Comparison of ENCODE assay signal across 8 mouse cellular contexts in the genomic region with DNA sequence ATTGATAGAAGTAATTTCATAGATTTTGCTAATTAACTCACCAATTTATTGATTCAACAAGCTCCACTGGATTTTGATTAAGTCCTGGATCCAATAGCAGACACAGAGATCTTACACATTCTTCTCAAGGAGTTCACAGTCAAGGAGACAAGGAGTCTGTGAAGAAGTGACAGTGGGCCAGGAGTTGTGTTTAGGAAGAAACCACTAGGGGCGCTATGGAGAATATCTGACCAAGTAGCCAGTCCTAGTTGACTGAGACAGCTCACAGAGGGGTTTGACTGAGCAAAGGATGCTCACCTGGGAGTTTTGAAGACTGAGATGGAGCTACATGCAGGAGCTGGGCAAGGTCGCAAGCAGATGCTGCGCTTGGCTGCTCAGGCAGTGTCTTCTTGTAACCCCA.
DNase-seq lines count a peak whose midpoint lies in the region; ATAC-seq and TF ChIP-seq lines count a peak whose summit lies in the region.
"Had no signal": no experiment of that assay in that cellular context is flagged by ENCODE, and none has a peak within 500 bp of the region (broad histone marks: within the 10 kb centered on the region; RNA-seq: fewer than 3 reads in every experiment).

No protein-coding gene starts in this region.

- H3K4me3 ChIP-seq in kidney, postnatal 0 days (replicated peaks; ENCODE audit: low read depth, low read length): no peak overlapping the region
- H3K4me3 ChIP-seq in kidney, embryonic 15.5 days (replicated peaks): no peak overlapping the region
- no peak overlapping the region for H3K4me3 ChIP-seq in CH12.LX (replicated peaks in 1 of 3; ENCODE audit: low read depth in 2 of 3, low read length in 2 of 3, poor library complexity in 1 of 3)
- H3K4me3 ChIP-seq: liver, embryonic 15.5 days had no signal

- no peak for TF ChIP-seq POLR2A in CH12.LX (IDR thresholded peaks at IDR 0.05; ENCODE audit: low read depth, low read length)

- no peak for ATAC-seq in kidney, postnatal 0 days (replicated peaks; ENCODE audit: low FRiP score, low read depth)
- ATAC-seq in kidney, embryonic 15.5 days (replicated peaks; ENCODE audit: low FRiP score): no peak

- no peaks in the 10 kb centered on the region for H3K9me3 ChIP-seq in kidney, postnatal 0 days (replicated peaks; ENCODE audit: low read length)
- H3K9me3 ChIP-seq in kidney, embryonic 15.5 days (replicated peaks): no peaks in the 10 kb centered on the region
- no peaks in the 10 kb centered on the region for H3K9me3 ChIP-seq in CH12.LX (replicated peaks; ENCODE audit: low read length)
- H3K9me3 ChIP-seq: liver, embryonic 15.5 days had no signal

- H3K9ac ChIP-seq in kidney, postnatal 0 days (ENCODE audit: low read depth, low read length): no peak overlapping the region
- H3K9ac ChIP-seq in kidney, embryonic 15.5 days: no peak overlapping the region
- H3K9ac ChIP-seq in CH12.LX (ENCODE audit: insufficient read depth, low read depth): no peak overlapping the region
- H3K9ac ChIP-seq: liver, embryonic 15.5 days had no signal

- H3K79me2 ChIP-seq in CH12.LX (replicated peaks; ENCODE audit: control insufficient read depth, extremely low read depth, insufficient read depth, poor library complexity, severe bottlenecking): no peaks in the 10 kb centered on the region

- H3K27ac ChIP-seq in kidney, postnatal 0 days: no peak overlapping the region
- no peak overlapping the region for H3K27ac ChIP-seq in kidney, embryonic 15.5 days
- H3K27ac ChIP-seq in CH12.LX (ENCODE audit: insufficient read depth, low read depth): no peak overlapping the region
- H3K27ac ChIP-seq: liver, embryonic 15.5 days had no signal

- H3K4me1 ChIP-seq in kidney, postnatal 0 days (replicated peaks; ENCODE audit: insufficient read depth, low read length): no peaks in the 10 kb centered on the region
- H3K4me1 ChIP-seq in kidney, embryonic 15.5 days: no peaks in the 10 kb centered on the region
- no peaks in the 10 kb centered on the region for H3K4me1 ChIP-seq in CH12.LX (ENCODE audit: control insufficient read depth in 1 of 2, insufficient read depth in 2 of 2)
- H3K4me1 ChIP-seq: liver, embryonic 15.5 days had no signal

- no peaks in the 10 kb centered on the region for H3K27me3 ChIP-seq in kidney, postnatal 0 days (ENCODE audit: insufficient read depth, low read length)
- H3K27me3 ChIP-seq in kidney, embryonic 15.5 days: no peaks in the 10 kb centered on the region
- H3K27me3 ChIP-seq in CH12.LX (replicated peaks): no peaks in the 10 kb centered on the region
- H3K27me3 ChIP-seq: liver, embryonic 15.5 days had no signal

- TF ChIP-seq EP300 in CH12.LX (IDR thresholded peaks at IDR 0.05; ENCODE audit: low read length): no peak

- dilution Hi-C loops in CH12.LX (cut with MboI; ENCODE audit: extremely low pct_ligation_motif_present, extremely low pct_unique_long_range_greater_than_20kb, low sequenced_read_pairs): no loop called here

- no peak overlapping the region for H3K4me2 ChIP-seq in kidney, postnatal 0 days (ENCODE audit: low read length)
- H3K4me2 ChIP-seq in kidney, embryonic 15.5 days: no peak overlapping the region
- no peak overlapping the region for H3K4me2 ChIP-seq in CH12.LX (ENCODE audit: insufficient read depth, low read depth, poor library complexity, severe bottlenecking)
- H3K4me2 ChIP-seq: liver, embryonic 15.5 days had no signal

- TF ChIP-seq RAD21 in CH12.LX (IDR thresholded peaks at IDR 0.05; ENCODE audit: low read depth, low read length): peak; percentile 33

- TF ChIP-seq CTCF in kidney, postnatal 0 days (IDR thresholded peaks at IDR 0.05; ENCODE audit: low read depth): peak; percentile 62
- peak; percentile 54 to 66; a peak in 3 of 4 replicates for TF ChIP-seq CTCF in CH12.LX (conservative IDR thresholded peaks at IDR 0.05 in 1 of 2, IDR thresholded peaks at IDR 0.05 in 1 of 2; ENCODE audit: low read depth in 2 of 2, low read length in 2 of 2)

- DNase-seq in kidney, postnatal 0 days (ENCODE audit: low spot score): peak; percentile 53
- DNase-seq in CH12.LX (ENCODE audit: extremely low read depth) (peak; percentile 52), NIH3T3 (ENCODE audit: low read depth) (peak; percentile 45)
- DNase-seq in lung, postnatal 36 days: peak; percentile 36
- DNase-seq in heart, adult 11 months: no peak
- DNase-seq in frontal cortex, postnatal 25 days (ENCODE audit: low spot score in 2 of 2): no peak

- WGBS in kidney, postnatal 0 days: 37% methylated on average over 3 of the region's 3 CpGs
- WGBS in kidney, embryonic 15.5 days: 41% methylated on average over 3 of the region's 3 CpGs

- H3K36me3 ChIP-seq in kidney, postnatal 0 days (ENCODE audit: insufficient read depth, low read length): no peaks in the 10 kb centered on the region
- H3K36me3 ChIP-seq in kidney, embryonic 15.5 days: no peaks in the 10 kb centered on the region
- H3K36me3 ChIP-seq in CH12.LX (replicated peaks in 1 of 2; ENCODE audit: control insufficient read depth in 1 of 2, insufficient read depth in 1 of 2, low read length in 1 of 2): no peaks in the 10 kb centered on the region
- H3K36me3 ChIP-seq: liver, embryonic 15.5 days had no signal

- in situ Hi-C loops in CH12.LX (cut with MboI; ENCODE audit: low pct_ligation_motif_present, low pct_unique_long_range_greater_than_20kb, low sequenced_read_pairs): no loop called here

TF ChIP-seq in CH12.LX, 34 proteins besides CTCF, POLR2A, EP300 and RAD21:
- no peak for TF ChIP-seq ETS1 (conservative IDR thresholded peaks at IDR 0.05; ENCODE audit: low read depth, low read length)
- TF ChIP-seq SMC3 (IDR thresholded peaks at IDR 0.05; ENCODE audit: low read depth, low read length): peak; percentile 21; the same call in 1 of the 2 replicates

Comparison
In these comparisons a context has a peak if more than half of its experiments do, and no peak if none do; other contexts are left out.
1. DNase-seq: peak in kidney, postnatal 0 days (single experiment), CH12.LX (single experiment), NIH3T3 (single experiment) and lung, postnatal 36 days (single experiment); none in heart, adult 11 months (single experiment) and frontal cortex, postnatal 25 days (0 of 2).